Mouse (Mus musculus): ENCODE measurements around the gene Mob3a. TPM values are rescaled to one million over a fixed set of nuclear protein-coding genes. Genes with fewer than 3 reads are reported as not detected.
"Not testable (repeated sequence)": the region's sequence is repeated elsewhere in the genome, so short reads cannot be mapped to it uniquely, and the experiment has no call there.

Gene Mob3a
- polyA plus RNA-seq, 1 experiment from 2014 or later, result 27.4 TPM

DNA sequence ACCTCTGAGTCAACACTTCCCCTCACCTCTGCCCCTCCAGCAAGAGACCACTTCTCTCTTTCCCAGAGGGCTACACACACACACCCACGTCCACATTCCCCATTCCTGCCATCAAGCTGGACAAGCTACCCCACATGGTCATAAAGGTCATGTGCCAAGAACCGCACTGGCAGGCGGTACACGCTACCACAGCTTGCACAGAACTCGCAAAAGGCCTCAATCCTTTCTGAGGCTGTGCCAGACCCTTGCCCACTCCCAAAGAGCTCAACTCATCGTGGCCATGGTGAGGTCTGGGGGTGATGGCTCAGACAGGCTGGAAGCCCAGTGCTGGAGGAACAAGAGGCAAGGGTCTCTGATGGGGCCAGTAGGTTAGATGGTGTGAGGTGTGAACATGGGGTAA, 46.9 kb downstream of the Mob3a start:
- no peak overlapping the region for H3K4me3 ChIP-seq (ENCODE audit: low read depth, low read length)
- no peak overlapping the region for H3K9ac ChIP-seq (ENCODE audit: low read depth, low read length)
- H3K27ac ChIP-seq (ENCODE audit: low read length), result no peak overlapping the region
- H3K4me1 ChIP-seq (ENCODE audit: control insufficient read depth, low read depth, low read length), result peaks cover 39% of the 10 kb centered on the region
- WGBS (ENCODE audit: insufficient replicate concordance), result 89% methylated on average over 6 of the region's 6 CpGs
- H3K4me2 ChIP-seq (ENCODE audit: low read depth, low read length), result 0 out of 2 replicates have a peak overlapping the region, but pooled peaks have one; percentile 93
- no peak for ATAC-seq (ENCODE audit: low read depth)
- H3K9me3 ChIP-seq (replicated peaks; ENCODE audit: control insufficient read depth, low read length), result no peaks in the 10 kb centered on the region
- no peaks in the 10 kb centered on the region for H3K27me3 ChIP-seq (ENCODE audit: control insufficient read depth, insufficient read depth, low read depth, low read length)
- no peaks in the 10 kb centered on the region for H3K36me3 ChIP-seq (ENCODE audit: control insufficient read depth, insufficient read depth)

DNA sequence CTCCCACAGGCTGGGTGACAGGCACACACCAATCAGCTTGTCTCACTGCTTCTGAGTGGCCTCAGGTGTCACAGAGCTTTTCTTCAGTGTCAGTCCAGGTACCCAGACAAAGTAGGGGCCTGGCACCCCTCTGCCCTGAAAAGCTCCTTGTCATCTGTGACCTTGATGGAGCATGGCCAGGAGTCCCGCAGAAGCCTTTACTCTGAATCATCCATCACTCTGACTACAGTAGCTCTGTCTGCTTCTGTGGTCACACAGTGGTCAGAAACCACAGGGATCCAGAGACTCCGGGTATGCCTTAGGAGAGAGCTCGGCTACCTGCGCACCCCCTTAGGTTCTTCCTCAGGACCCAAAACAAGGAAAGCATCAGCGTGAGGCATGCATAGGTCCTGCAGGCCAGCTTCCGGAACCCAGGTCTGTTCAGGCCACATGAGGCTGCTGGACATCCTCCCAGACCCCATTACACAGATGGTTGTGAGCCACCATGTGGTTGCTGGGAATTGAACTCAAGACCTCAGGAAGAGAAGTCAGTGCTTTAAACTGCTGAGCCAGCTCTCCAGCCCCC, 48.5 kb downstream of the Mob3a start:
- Histone ChIP-seq H3K9me3 (replicated peaks; ENCODE audit: control insufficient read depth, low read length) (no peaks in the 10 kb centered on the region), H3K9ac (ENCODE audit: low read depth, low read length) (no peak overlapping the region), H3K27me3 (ENCODE audit: control insufficient read depth, insufficient read depth, low read depth, low read length) (no peaks in the 10 kb centered on the region), H3K4me1 (ENCODE audit: control insufficient read depth, low read depth, low read length) (peaks cover 30% of the 10 kb centered on the region), H3K4me3 (ENCODE audit: low read depth, low read length) (no peak overlapping the region), H3K27ac (ENCODE audit: low read length) (no peak overlapping the region), H3K4me2 (ENCODE audit: low read depth, low read length) (no peak overlapping the region), H3K36me3 (ENCODE audit: control insufficient read depth, insufficient read depth) (no peaks in the 10 kb centered on the region)
- no peak for ATAC-seq (ENCODE audit: low read depth)
- WGBS (ENCODE audit: insufficient replicate concordance), result 72% methylated on average over 6 of the region's 6 CpGs

DNA sequence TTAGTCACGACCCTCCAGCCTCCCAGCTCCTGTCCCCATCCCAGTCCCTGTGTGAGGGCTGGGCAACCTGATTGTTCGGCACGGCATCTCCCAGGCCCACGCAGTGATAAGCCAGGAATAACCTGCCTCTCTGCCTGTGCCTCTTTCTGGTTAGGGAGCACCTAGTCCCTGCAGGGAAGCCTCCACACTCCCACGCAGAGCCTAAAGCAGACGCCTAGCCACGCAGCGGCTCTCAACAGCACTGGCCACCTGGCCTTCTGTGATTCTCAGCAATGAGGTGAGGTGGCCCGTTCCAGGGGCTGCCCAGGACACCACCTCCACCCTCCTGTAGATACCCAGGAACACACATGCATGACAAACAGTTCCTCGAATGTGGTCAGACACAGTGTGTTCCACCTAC, 51.4 kb downstream of the Mob3a start:
- H3K27ac ChIP-seq (ENCODE audit: low read length), result no peak overlapping the region
- H3K27me3 ChIP-seq (ENCODE audit: control insufficient read depth, insufficient read depth, low read depth, low read length), result no peaks in the 10 kb centered on the region
- no peaks in the 10 kb centered on the region for H3K9me3 ChIP-seq (replicated peaks; ENCODE audit: control insufficient read depth, low read length)
- no peak overlapping the region for H3K4me3 ChIP-seq (ENCODE audit: low read depth, low read length)
- H3K4me1 ChIP-seq (ENCODE audit: control insufficient read depth, low read depth, low read length), result peaks cover 6% of the 10 kb centered on the region
- H3K4me2 ChIP-seq (ENCODE audit: low read depth, low read length), result no peak overlapping the region
- no peak overlapping the region for H3K9ac ChIP-seq (ENCODE audit: low read depth, low read length)
- ATAC-seq (ENCODE audit: low read depth), result no peak
- H3K36me3 ChIP-seq (ENCODE audit: control insufficient read depth, insufficient read depth), result no peaks in the 10 kb centered on the region
- 80% methylated on average over 10 of the region's 10 CpGs for WGBS (ENCODE audit: insufficient replicate concordance)

DNA sequence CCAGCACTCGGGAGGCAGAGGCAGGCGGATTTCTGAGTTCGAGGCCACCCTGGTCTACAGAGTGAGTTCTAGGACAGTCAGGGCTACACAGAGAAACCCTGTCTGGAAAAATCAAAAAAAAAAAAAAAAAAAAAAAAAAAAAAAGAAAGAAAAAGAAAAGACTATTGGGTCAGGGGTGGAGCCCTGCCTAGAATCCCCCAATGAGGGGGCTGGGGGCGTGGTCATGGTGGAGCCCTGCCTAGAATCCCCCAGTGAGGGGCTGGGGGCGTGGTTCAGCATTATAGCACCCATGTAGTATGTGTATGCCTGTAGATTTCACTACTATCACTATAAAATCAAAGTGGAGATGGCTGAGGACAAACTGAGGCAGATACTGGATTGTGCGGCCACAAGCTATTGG, 51.9 kb downstream of the Mob3a start:
- H3K9ac ChIP-seq (ENCODE audit: low read depth, low read length); H3K4me2 ChIP-seq (ENCODE audit: low read depth, low read length); ATAC-seq (ENCODE audit: low read depth): not testable (repeated sequence)

DNA sequence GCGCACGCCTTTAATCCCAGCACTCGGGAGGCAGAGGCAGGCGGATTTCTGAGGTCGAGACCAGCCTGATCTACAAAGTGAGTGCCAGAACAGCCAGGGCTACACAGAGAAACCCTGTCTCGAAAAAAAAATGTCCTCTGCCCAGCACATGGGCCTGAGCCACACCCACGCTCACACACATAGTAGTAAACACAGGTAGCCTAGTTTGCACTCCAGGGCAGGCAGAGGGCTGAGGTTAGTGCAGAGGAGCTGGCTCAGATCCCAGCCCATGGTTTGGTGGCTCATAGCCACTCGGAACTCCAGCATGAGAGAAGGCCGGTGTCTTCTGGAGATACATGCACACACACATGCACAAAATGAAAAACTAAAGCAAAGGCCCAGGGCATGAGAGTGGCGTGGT, 54.8 kb downstream of the Mob3a start:
- Histone ChIP-seq H3K27me3 (ENCODE audit: control insufficient read depth, insufficient read depth, low read depth, low read length) (no peaks in the 10 kb centered on the region), H3K27ac (ENCODE audit: low read length) (no peak overlapping the region), H3K9ac (ENCODE audit: low read depth, low read length) (no peak overlapping the region), H3K4me2 (ENCODE audit: low read depth, low read length) (no peak overlapping the region), H3K4me3 (ENCODE audit: low read depth, low read length) (no peak overlapping the region), H3K4me1 (ENCODE audit: control insufficient read depth, low read depth, low read length) (no peaks in the 10 kb centered on the region), H3K36me3 (ENCODE audit: control insufficient read depth, insufficient read depth) (peaks cover 5% of the 10 kb centered on the region), H3K9me3 (replicated peaks; ENCODE audit: control insufficient read depth, low read length) (no peaks in the 10 kb centered on the region)
- 78% methylated on average over 10 of the region's 10 CpGs for WGBS (ENCODE audit: insufficient replicate concordance)
- peak; percentile 65 for ATAC-seq (ENCODE audit: low read depth)

More for the DNA sequence above, 51.9 kb downstream of the Mob3a start:
- H3K9me3 ChIP-seq (replicated peaks; ENCODE audit: control insufficient read depth, low read length); H3K4me1 ChIP-seq (ENCODE audit: control insufficient read depth, low read depth, low read length); H3K27ac ChIP-seq (ENCODE audit: low read length); H3K36me3 ChIP-seq (ENCODE audit: control insufficient read depth, insufficient read depth); H3K4me3 ChIP-seq (ENCODE audit: low read depth, low read length); H3K27me3 ChIP-seq (ENCODE audit: control insufficient read depth, insufficient read depth, low read depth, low read length): not testable (repeated sequence)
- WGBS (ENCODE audit: insufficient replicate concordance), result 66% methylated on average over 6 of the region's 6 CpGs

DNA sequence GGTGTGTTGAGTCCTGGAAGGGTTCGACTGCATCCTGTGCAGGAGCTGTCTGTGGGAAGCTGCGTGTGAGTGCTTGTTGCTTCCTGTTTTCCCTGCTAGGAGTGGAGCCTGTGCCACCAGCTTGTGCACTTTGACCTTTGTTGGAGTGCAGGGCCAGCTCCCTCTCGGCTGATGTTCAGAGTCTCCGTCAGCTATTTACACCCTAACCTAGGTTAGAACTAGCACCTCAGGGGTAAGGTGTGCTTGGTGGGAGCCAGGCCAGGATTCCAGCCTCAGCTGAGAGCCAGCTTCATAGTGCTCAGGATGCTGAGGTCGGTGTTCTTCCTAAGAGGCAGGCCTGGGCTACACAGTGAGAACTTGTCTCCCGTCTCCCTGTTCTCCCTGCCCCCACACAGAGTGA, 66.4 kb downstream of the Mob3a start:
- no peaks in the 10 kb centered on the region for H3K9me3 ChIP-seq (replicated peaks; ENCODE audit: control insufficient read depth, low read length)
- H3K9ac ChIP-seq (ENCODE audit: low read depth, low read length), result no peak overlapping the region
- peak; percentile 43 for ATAC-seq (ENCODE audit: low read depth)
- peaks cover 39% of the 10 kb centered on the region for H3K36me3 ChIP-seq (ENCODE audit: control insufficient read depth, insufficient read depth)
- H3K27ac ChIP-seq (ENCODE audit: low read length), result no peak overlapping the region
- H3K4me3 ChIP-seq (ENCODE audit: low read depth, low read length), result no peak overlapping the region
- H3K4me1 ChIP-seq (ENCODE audit: control insufficient read depth, low read depth, low read length), result peaks cover 3% of the 10 kb centered on the region; the same call in 1 of the 2 replicates
- no peaks in the 10 kb centered on the region for H3K27me3 ChIP-seq (ENCODE audit: control insufficient read depth, insufficient read depth, low read depth, low read length)
- WGBS (ENCODE audit: insufficient replicate concordance), result 63% methylated on average over 6 of the region's 6 CpGs
- no peak overlapping the region for H3K4me2 ChIP-seq (ENCODE audit: low read depth, low read length)

Other genes with a start within 250 kb of the Mob3a start
- gene Onecut3, start 207.1 kb downstream of the Mob3a start, polyA plus RNA-seq (2015; fragmentation: Nextera tagmentation; extraction: Ambion mirVana), result 0.02 TPM in 1 of 2 replicates, not detected in the other
- gene Atp8b3, start 162.9 kb downstream of the Mob3a start, polyA plus RNA-seq (2015; fragmentation: Nextera tagmentation; extraction: Ambion mirVana), result 0.02 TPM in 1 of 2 replicates, not detected in the other
- gene Rexo1, start 140.4 kb downstream of the Mob3a start, polyA plus RNA-seq (2015; fragmentation: Nextera tagmentation; extraction: Ambion mirVana), result 10.9 and 12.1 TPM in 2 replicates
- 9.6 and 10.7 TPM in 2 replicates for gene Klf16, start 124.7 kb downstream of the Mob3a start, polyA plus RNA-seq (2015; fragmentation: Nextera tagmentation; extraction: Ambion mirVana)
- 31.4 and 35.9 TPM in 2 replicates for gene Abhd17a, start 111.6 kb downstream of the Mob3a start, polyA plus RNA-seq (2015; fragmentation: Nextera tagmentation; extraction: Ambion mirVana)
- gene Scamp4, start 99.1 kb downstream of the Mob3a start, polyA plus RNA-seq (2015; fragmentation: Nextera tagmentation; extraction: Ambion mirVana), result 35.3 and 38.3 TPM in 2 replicates
- 3.2 and 3.7 TPM in 2 replicates for gene Adat3, start 99.1 kb downstream of the Mob3a start, polyA plus RNA-seq (2015; fragmentation: Nextera tagmentation; extraction: Ambion mirVana)
- 1.2 and 1.5 TPM in 2 replicates for gene Gm49322, start 96.0 kb downstream of the Mob3a start, polyA plus RNA-seq (2015; fragmentation: Nextera tagmentation; extraction: Ambion mirVana)
- gene Csnk1g2, start 79.1 kb downstream of the Mob3a start, polyA plus RNA-seq (2015; fragmentation: Nextera tagmentation; extraction: Ambion mirVana), result 5.0 and 9.8 TPM in 2 replicates
- gene Btbd2, start 44.9 kb downstream of the Mob3a start, polyA plus RNA-seq (2015; fragmentation: Nextera tagmentation; extraction: Ambion mirVana), result 2.8 and 5.1 TPM in 2 replicates
- gene Mknk2, start 23.9 kb downstream of the Mob3a start, polyA plus RNA-seq (2015; fragmentation: Nextera tagmentation; extraction: Ambion mirVana), result 41.5 and 54.4 TPM in 2 replicates
- gene Izumo4, start 207 bp upstream of the Mob3a start, polyA plus RNA-seq (2015; fragmentation: Nextera tagmentation; extraction: Ambion mirVana), result 9.3 and 10.4 TPM in 2 replicates
- gene Ap3d1, start 40.3 kb upstream of the Mob3a start, polyA plus RNA-seq (2015; fragmentation: Nextera tagmentation; extraction: Ambion mirVana), result 20.9 and 21.2 TPM in 2 replicates
- 6.0 and 7.5 TPM in 2 replicates for gene Dot1l, start 53.2 kb upstream of the Mob3a start, polyA plus RNA-seq (2015; fragmentation: Nextera tagmentation; extraction: Ambion mirVana)
- gene Sf3a2, start 96.2 kb upstream of the Mob3a start, polyA plus RNA-seq (2015; fragmentation: Nextera tagmentation; extraction: Ambion mirVana), result 23.4 and 30.1 TPM in 2 replicates
- gene Plekhj1, start 96.6 kb upstream of the Mob3a start, polyA plus RNA-seq (2015; fragmentation: Nextera tagmentation; extraction: Ambion mirVana), result 61.4 and 64.7 TPM in 2 replicates
- 0.08 TPM in 1 of 2 replicates, not detected in the other for gene Amh, start 103.3 kb upstream of the Mob3a start, polyA plus RNA-seq (2015; fragmentation: Nextera tagmentation; extraction: Ambion mirVana)
- gene Jsrp1, start 111.5 kb upstream of the Mob3a start, polyA plus RNA-seq (2015; fragmentation: Nextera tagmentation; extraction: Ambion mirVana), result 0.54 and 1.2 TPM in 2 replicates
- 1,363 and 1,382 TPM in 2 replicates for gene Oaz1, start 124.7 kb upstream of the Mob3a start, polyA plus RNA-seq (2015; fragmentation: Nextera tagmentation; extraction: Ambion mirVana)
- not detected in 2 replicates for gene Lingo3, start 142.1 kb upstream of the Mob3a start, polyA plus RNA-seq (2015; fragmentation: Nextera tagmentation; extraction: Ambion mirVana)
- gene Lsm7, start 153.2 kb upstream of the Mob3a start, polyA plus RNA-seq (2015; fragmentation: Nextera tagmentation; extraction: Ambion mirVana), result 92.5 and 108 TPM in 2 replicates
- gene Sppl2b, start 153.3 kb upstream of the Mob3a start, polyA plus RNA-seq (2015; fragmentation: Nextera tagmentation; extraction: Ambion mirVana), result 60.4 and 65.3 TPM in 2 replicates
- gene Tmprss9, start 169.9 kb upstream of the Mob3a start, polyA plus RNA-seq (2015; fragmentation: Nextera tagmentation; extraction: Ambion mirVana), result 0.04 TPM in 1 of 2 replicates, not detected in the other
- 151 and 160 TPM in 2 replicates for gene Timm13, start 199.0 kb upstream of the Mob3a start, polyA plus RNA-seq (2015; fragmentation: Nextera tagmentation; extraction: Ambion mirVana)
- gene Lmnb2, start 216.3 kb upstream of the Mob3a start, polyA plus RNA-seq (2015; fragmentation: Nextera tagmentation; extraction: Ambion mirVana), result 10.3 TPM in 2 replicates
- 4.0 and 5.0 TPM in 2 replicates for gene Gadd45b, start 228.1 kb upstream of the Mob3a start, polyA plus RNA-seq (2015; fragmentation: Nextera tagmentation; extraction: Ambion mirVana)

Data from liver, embryonic 16.5 days (tissue).